Mouse (Mus musculus): Measurements from ENCODE around the gene Dnaic2.
A peak's percentile ranks its signal among the peaks of the same experiment; 100 is the strongest.

Gene Dnaic2

DNA sequence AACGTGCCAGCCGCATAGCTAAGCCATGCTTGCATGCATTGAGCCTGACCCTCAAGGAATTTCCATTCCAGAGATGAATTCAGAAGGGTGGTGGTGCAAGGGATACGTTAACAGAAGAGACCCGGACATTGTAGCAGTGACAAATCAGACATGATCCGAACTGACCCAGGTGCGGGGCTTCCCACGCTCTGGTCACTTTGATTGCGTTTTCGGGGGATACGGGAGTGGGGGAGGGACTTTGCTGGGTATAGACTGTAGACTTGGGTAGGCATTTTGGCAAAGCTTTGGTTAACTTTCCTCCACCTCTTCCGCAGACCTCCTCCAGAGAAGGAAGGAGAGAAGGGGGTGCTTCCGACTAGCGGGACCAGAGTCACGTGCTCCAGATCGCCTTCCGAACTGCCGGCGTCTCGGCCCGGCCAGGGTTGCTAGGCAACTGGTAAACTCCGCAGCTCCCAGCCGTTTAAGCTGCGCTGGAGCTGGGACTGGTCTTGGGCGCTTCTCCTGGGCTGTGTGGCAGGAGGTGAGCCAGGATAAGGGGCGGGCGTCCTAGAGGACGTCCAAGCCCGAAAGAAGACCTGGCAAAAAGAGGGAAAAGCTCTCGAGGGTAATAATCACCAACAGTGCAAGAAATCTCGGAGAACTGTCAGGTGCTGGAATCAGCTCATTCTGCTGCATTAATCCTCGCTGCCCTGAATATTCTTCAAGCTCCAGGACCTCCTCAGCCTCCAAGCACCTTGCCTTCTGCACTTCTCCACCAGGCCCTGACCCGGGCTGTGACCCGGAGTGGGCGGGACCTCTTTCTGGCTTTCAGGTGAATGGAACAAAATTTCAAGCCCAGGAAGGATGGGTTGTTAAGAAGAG, at the start of gene Dnaic2:
TSS of gene Dnaic2 (plus strand) at position 444 of the 861 bp plus-strand sequence.
- peak; percentile 98 for DNase-seq

DNA sequence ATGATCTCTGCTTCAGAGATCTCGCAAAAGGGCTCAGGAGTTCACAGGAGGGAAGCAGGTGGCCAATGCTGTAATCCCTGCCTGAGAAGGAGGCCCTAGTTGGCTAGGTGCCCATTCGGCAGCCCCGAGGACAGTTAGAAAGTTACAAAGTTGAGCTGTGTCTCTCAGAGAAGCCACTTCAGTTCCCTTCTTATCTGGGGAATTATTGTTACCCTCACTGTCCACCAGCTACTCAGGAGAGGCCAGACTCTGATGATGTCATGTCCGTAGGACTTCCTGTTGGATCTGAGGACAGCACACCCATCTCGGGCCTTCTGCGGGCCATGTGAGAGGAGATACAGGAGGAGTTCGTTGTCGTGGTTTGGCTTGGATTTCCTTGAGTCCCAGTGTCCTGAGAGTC, 47.6 kb upstream of the Dnaic2 start:
- peak; percentile 98 for DNase-seq

DNA sequence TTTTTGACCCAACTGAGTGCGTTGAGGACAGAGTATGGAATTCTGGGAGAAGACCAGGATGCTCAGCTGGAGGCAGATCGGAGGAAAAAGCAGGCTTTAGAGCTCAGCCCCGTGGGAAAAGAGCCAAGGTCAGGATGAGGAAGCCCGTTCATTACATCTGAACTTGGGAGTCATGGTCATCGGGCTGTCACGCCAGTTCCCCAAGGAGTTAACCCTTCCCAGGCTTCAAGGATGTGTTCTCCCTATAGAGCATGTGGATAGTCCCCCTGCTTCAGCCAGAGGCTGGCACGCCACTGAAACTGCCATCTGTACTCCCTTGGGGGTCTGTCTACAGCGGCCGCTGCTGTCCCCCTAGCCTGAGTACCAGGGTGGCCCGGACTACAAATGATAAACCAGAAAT, 46.9 kb upstream of the Dnaic2 start:
- DNase-seq: peak; percentile 97

DNA sequence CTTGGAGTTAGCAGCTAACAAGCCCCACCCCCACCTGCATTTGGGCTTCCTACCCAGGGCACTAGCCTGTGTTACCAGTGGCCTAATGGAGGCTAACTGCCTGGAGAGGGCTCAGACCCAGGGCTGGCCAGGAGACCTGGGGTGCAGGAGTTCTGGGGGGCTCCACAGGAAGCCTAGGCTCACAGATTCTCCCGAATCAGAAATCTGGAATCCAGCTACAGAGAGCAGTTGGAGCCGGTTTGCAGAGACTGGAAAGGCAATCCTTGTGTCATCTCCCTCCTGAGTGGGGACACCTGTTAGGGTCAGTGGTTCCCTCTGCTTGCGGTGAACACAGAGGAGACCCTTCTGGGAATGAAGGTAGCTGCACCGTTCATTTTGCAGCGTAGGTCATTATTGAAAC, 46.2 kb upstream of the Dnaic2 start:
- no peak for DNase-seq

DNA sequence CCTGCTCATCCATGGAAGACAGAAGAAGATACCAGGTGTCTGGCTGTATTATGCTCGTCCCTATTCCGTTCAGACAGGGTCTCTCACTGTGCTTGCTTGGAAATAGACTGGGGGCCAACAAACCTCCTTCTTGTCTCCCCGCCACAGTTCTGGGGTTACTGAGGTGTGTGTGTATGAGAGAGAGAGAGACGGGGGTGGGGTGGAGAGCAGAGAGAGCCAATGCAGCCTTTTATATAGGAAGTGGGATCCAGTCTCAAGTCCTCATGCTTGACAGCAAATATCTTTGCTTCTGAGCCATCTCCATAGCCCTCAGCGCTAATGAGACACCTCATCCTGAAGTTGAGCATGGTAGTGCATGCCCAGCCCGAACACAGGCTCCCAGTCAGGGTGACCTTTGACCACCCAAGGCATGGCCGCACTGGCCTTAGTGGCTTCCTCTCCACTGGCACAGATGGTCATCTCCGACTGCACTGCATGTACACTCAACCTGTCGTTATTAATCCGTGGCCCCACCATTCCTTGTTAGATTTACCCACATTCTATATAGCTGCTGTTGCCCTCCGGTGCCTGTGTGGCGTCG, 44.8 kb upstream of the Dnaic2 start:
- DNase-seq: no peak

DNA sequence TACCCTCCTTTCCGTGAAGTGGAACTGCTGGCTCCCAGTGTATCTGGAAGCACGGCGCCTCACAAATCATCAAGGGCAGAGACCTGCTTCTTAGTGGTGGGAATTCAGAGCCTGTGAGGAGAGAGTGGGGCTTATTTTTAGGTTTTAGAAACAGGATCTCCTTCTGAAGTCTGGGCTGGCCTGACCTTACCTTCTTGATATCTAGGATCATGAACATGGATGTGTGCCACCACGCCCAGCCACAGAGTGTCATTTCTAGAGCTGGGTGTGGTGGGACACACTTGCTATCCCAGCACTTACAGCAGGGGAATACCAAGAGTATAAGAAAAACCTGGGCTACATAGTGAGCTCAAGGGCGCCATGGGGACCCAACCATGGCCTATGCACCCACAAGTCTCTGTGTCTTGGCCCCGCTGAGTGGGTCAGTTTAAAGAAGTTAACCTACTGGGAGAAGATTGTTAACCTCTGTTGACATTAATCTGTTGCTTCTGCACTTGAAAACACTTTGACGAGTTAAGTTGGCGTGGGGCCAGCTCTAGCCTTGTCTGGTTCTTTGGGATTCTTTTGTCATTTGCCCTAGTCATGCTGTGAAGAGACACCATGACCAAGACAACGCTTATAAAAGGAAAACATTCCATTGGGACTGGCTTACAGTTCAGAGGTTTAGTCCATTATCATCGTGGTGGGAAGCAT, 44.0 kb upstream of the Dnaic2 start:
- no peak for DNase-seq

DNA sequence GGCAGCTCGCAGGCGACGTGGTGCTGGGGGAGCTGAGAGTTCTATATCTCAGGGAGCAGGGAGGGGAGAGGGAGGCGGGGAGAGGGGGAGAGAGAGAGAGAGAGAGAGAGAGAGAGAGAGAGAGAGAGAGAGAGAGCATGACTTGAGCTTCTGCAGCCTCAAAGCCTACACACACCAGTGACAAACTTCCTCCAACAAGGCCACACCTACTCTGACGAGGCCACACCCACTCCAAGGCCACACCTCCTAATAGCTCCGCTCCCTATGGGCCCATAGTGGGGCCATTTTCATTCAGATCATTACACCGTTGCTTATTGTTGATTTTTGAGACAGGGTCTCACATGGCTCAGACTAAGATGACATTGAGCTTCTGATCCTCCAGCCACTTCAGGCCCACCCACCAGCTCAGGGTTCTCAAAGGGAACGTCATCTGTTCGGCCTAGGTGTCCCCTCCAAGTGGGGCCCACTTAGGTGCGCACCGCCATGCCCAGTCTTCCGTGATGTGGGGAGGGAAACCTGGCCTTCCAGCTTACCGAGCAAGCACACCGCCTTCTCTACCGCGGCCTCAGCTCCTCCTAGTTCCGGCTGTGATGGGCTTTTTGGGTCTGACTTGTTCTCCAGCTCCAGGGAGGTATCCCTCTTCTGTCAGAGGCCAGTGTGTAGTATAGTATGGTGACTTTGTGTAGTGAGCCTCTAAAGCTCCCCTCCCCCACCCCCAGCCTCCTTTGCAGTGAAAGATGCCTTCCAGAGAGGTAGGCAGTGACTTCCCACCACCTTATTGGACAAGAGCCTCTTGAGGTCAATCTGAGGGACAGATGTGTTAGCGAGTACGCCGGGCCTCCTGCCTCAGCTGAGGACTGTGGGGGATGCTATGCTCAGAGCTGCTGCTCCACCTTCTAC, 43.2 kb upstream of the Dnaic2 start:
- no peak for DNase-seq

DNA sequence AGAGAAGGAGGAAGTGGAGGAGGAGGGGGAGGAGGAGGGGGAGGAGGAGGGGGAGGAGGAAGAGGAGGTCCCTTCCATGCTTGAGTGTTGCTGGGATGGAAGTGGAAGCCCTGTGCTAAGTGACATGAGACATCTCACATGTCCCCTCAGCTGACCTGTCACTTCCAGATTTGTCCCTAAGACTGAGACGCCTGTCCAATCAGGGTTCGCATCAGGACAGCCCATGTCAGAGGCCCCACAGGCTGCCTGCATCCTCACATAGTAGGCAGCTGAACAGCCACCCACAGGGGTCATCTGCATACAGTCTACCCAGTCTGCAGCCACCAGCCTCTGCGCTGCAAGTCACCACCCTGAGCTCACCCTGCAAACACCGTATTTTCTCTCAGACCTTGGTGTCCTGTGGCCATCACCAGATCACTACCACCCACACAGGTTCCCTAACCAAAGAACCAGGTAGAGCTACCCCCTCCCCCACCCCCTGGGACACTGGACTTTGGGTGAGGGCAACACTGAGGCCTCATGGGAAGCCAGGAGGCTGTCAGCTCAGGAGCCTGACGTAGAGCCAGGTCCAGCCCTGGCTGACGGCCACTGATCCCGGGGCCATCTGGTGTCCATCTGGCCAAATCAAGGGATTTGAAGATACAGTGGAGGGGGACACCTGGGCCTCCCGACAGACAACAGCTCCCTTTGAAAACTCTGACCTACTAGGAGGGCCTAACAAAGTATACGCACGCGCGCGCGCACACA, 42.4 kb upstream of the Dnaic2 start:
- DNase-seq: no peak

DNA sequence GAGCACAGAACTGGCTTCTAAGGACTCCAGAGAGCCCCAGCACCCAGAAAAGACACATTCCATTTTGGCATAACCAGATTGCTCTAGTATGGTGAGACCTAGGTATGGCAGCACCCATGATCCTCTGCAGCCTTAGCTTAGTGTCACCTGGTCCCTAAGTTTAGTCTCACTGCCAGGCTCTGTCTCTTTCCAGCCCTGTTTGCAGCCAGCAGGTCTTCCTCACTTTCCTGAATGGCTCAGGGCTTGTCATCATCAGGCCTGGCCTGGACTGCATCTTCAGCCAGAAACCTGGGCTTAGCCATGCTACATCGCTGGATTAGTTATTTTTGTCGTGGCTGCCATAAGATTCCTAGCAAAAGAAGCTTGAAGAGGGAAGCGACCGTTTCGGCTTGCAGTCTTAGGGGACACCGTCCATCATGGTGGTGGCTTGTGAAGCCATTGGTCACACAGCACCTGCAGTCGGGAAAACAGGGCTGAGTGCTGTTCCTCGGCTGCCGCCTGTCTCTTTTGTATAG, 41.6 kb upstream of the Dnaic2 start:
- no peak for DNase-seq

DNA sequence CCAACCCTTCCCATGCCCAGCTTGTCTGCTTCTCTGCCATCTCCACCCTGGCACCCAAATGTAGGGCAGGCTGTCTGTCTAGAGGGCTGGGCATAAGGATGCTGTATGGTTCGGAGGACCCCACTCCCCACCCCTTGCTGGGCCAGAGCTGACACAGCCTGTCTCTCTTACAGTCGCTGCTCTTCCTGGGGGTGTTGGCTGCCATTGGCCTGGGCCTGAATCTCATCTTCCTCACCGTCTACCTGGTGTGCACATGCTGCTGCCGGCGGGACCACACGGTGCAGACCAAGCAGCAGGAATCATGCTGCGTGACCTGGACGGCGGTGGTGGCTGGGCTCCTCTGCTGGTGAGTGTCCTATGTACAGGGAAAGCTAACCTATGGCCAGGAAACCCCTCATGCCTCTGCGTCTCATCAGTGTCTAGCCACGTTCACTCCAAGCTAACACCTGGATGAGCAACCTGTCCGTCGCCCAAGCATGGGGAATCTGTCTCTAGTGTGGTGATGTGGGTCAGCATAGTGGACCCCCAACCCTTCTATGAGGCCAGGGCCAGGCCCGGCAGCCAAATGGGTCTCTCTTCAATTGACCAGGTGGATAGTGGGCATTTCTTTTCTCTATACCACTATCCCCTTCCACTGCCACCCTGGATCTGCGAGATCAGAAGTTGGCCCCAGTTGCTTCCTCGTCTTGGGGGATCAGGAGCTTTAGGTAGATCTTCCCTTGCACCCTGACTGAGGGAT, 40.8 kb upstream of the Dnaic2 start:
- no peak for DNase-seq

DNA sequence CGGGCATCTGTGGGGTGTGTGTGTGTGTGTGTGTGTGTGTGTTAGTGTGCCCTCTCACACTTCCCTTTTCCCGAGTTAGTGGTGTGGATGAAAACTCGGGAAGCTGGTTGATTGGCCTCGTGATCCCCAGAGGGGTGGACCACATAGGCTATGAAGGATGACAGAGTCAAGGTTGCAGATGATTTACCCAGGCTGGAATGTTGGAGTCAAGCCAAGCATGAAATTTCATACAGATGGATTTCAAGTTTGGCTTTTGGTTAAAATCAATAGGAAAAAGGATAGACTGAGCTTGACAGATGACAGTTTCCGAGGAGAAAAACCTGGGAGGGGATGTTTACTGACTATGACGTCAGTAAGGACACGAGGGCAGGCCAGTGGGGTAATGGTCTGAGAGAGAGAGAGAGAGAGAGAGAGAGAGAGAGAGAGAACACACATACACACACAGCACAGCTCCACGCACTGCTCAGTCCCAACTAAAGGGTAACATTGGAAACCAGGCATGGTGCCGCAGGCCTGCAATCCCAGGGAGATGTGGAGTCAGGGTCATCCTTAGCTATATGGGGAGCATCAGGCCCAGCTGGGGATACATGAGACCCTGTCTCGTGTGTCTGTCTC, 39.5 kb upstream of the Dnaic2 start:
- DNase-seq: no peak

DNA sequence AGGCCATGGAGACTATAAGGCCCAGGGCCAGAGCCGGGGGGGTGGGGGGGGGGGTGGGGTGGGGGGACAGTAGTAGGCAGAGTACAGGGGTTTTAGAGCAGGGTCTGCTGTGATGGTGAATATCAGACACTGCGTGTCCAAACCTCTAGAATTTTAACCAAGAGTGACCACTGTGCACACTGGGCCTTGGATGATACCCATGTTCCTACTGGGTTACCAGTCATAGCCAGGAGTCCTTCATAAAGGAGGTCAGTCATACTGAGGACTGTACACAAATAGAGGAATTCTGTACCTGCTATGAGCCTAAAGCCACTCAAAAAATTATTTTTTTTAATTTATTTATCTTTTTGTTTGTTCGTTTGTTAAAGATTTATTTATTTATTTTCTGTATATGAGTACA, 38.5 kb upstream of the Dnaic2 start:
- no peak for DNase-seq

DNA sequence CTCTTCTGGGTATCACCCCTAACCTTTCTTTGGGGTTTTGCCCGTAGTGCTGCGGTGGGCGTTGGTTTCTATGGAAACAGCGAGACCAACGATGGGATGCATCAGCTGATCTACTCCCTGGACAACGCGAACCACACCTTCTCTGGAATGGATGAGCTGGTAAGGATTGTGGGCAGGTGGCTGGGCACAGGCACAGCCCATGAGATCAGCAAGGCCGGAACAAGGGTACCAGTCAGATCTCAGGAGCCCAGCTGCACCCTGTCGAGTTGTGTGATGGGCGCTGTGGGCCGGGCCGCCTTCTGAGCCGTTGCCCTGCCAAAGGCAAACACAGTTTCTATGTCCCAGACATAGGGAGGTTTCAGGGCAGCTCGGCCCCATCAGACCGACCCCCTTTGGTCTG, 37.0 kb upstream of the Dnaic2 start:
- no peak for DNase-seq

DNA sequence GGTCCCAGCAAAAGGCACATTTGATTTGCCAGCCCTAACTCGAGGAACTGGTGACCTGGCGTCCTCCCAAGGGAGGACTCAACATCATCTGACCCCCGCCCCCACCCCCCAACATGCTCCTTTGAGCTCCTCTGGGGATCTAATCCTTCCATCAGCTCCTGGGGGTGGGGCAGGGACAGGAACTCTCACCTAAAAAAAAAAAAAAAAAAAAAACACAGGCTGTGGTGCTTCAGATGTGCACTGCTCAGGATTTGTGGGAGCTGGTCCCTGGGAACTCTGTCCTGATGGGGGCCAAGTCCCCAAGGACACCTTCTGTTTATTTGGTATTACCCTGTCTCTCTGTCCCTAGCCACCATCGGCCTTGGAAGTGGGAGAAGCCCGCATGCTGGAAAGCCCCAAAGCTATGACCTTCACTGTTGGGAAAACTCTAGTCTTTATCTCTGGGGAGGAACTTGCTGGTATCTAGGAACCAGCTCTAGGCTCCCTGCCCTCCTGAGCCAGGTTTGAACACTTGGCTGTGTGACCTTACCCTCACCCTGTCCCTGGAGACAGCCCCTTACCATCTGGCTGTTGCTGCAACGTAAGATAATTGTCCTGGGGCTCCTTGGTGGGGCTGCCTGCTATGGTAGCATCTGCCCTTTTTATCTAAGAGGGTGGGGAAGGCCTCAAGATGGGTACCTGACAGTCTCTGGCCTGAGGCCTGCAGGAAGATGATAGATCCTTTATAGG, 35.6 kb upstream of the Dnaic2 start:
- no peak for DNase-seq

DNA sequence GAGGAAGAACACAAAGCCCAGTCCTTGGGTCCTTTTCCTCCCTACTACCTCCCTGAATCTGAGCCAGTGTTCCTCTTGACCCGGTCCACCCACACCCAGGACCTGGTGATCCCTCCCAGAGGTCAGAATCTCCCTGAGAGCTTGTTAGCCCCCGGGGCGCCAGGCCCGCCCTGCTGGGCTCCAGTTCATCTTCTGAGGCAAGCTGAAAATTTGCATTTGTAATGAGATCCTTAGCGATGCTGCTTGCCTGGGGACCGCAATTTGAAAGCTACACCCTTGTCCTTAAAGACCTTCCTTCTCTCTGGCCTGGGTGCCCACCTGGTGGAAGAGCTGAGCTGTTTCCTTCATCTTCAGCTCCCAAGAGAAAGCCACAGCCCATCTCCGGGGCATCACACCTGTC, 34.6 kb upstream of the Dnaic2 start:
- DNase-seq: no peak

DNA sequence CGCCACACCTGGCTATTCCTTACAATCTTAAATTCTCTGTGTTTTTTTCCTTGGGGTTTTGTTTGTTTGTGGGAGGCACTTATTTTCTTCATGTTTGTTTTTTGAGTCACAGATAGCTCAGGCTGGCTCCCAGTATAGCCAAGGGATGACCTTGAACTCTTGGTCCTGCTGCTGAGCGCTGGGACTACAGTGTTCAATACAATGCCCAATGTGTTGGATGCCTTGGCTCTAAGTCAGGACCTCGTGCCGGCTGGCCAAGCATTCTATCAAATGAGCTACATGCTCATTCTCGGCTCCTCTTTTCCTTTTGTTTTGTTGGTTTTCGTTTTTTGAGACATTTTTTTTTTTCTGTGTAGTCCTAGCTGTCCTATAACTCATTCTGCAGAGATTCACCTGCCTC, 33.8 kb upstream of the Dnaic2 start:
- DNase-seq: no peak

DNA sequence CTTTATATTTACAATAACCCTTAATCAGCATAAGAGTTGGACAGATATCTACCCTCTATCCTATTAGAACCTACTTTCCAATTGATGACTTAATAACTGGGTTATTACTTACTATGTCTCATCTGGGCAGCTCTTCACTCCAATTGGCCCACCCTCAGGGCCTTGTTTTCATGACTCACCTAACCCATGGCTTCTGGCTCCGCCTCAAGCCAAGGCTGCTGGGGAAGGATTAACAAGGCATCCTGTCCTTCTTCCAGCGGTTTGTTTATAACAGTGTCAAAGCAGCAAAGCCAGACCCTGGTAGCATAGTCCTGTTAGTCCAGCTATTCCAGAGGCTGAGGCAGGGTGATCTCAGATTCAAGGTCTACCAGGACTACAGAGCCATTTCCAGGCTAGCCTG, 32.8 kb upstream of the Dnaic2 start:
- DNase-seq: no peak

DNA sequence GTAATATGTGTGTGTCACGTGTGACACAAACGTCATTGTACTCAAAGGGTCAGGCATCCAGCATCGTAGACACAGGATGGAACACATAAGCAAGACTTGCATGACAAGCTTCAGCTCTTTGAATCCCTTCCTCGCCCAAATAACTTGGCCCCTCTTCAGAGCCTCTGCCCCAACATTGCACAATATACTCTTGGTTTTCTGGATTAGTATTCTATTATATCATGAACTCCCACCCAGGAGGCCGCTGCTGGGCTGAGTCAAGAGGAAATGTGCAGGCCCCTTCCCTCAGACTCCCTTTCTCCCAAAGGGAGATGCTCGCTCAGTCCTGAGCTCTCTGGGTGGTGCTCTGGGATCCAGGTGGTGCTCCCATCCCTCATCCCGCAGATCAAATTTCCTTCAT, 28.7 kb upstream of the Dnaic2 start:
- peak; percentile 92 for DNase-seq

DNA sequence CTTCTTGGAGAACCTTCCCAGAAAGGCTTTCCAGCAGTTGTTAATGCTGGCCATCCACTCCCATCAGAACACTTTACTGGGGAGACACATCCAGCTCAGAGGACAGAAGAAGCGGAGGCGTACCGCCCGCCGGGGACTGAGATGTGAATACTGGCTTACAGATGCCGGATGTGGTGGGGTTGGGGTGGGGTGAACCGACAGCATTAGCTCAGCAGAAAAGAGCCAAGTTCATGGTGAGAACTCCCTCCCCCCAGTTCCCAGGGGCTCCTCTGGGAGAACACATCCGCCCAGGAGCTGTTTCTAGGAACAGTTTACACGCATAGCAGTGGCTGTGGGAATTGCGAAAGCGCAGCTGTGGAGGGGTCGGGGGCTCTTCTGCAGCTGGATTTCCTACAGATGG, 27.7 kb upstream of the Dnaic2 start:
- peak; percentile 99 for DNase-seq
